Mouse (Mus musculus) embryonic facial prominence, embryonic 11.5 days (tissue): ENCODE results near the gene Mtus2. TPM values are rescaled to one million over a fixed set of nuclear protein-coding genes. Genes with fewer than 3 reads are reported as not detected.
"Not testable (repeated sequence)": the region's sequence is repeated elsewhere in the genome, so short reads cannot be mapped to it uniquely, and the experiment has no call there.

Source experiments
- ATAC-seq: fragments of 200-750 bp; cut with Nextera tagmentation; replicated peaks from 2 replicates; pipeline ENCODE4 v1.8.0; 2017; ENCODE audit warnings: low read depth; ENCODE audit not compliant: insufficient number of reproducible peaks, low FRiP score, low TSS enrichment
- DNase-seq: peaks from one replicate; pipeline ENCODE4 v3.0.0-alpha.2; 2015; ENCODE audit warnings: low spot score
- H3K27ac ChIP-seq: fragments of 300-500 bp; sonication (generic); replicated peaks from 2 replicates; pipeline ENCODE4 v1.5.1; 2014; ENCODE audit warnings: mild to moderate bottlenecking, low read depth, low read length, control low read depth
- H3K27me3 ChIP-seq: fragments of 300-500 bp; sonication (generic); 2 replicates; pipeline ENCODE4 v1.6.1; 2014; ENCODE audit warnings: mild to moderate bottlenecking, low read length, moderate library complexity, mixed read lengths; ENCODE audit not compliant: control insufficient read depth, insufficient read depth
- H3K36me3 ChIP-seq: fragments of 300-500 bp; sonication (generic); replicated peaks from 2 replicates; pipeline ENCODE4 v1.6.1; 2014; ENCODE audit warnings: low read depth, mild to moderate bottlenecking, low read length, moderate library complexity, mixed read lengths; ENCODE audit not compliant: control insufficient read depth, insufficient read depth
- H3K4me1 ChIP-seq: fragments of 300-500 bp; sonication (generic); 2 replicates; pipeline ENCODE4 v1.6.1; 2014; ENCODE audit warnings: low read length, mixed read lengths; ENCODE audit not compliant: control insufficient read depth, insufficient read depth
- H3K4me2 ChIP-seq: fragments of 300-500 bp; sonication (generic); 2 replicates; pipeline ENCODE4 v1.6.1; 2014; ENCODE audit warnings: low read depth, mild to moderate bottlenecking, control low read depth, low read length, moderate library complexity
- H3K4me3 ChIP-seq: fragments of 300-500 bp; sonication (generic); 2 replicates; pipeline ENCODE4 v1.5.1; 2014; ENCODE audit warnings: low read depth, low read length, control low read depth
- H3K9ac ChIP-seq: fragments of 300-500 bp; sonication (generic); replicated peaks from 2 replicates; pipeline ENCODE4 v1.6.1; 2014; ENCODE audit warnings: mild to moderate bottlenecking, control low read depth, low read length
- H3K9me3 ChIP-seq: fragments of 300-500 bp; sonication (generic); replicated peaks from 2 replicates; pipeline ENCODE4 v1.6.1; 2016; ENCODE audit warnings: mild to moderate bottlenecking, low read length, inconsistent platforms, mixed read lengths; ENCODE audit not compliant: control insufficient read depth
- WGBS: fragments of 180-500 bp; shearing (Covaris S2); extraction: QIAGEN DNeasy Blood & Tissue Kit; methylation state at CpG from one replicate; pipeline ENCODE4 v1.1.7; 2014; 5-methylcytosine and 5-hydroxymethylcytosine counted together
- polyA plus RNA-seq: library from polyadenylated mRNA; unstranded; fragments of >200 nt; fragmentation: Nextera tagmentation; extraction: Ambion mirVana; gene quantifications from 2 replicates; pipeline ENCODE4 v1.2.1, GENCODE M21; 2014

Gene Mtus2
- polyA plus RNA-seq, 1 experiment from 2014 or later = 10.6 TPM

GRCm38 (mm10) chr5:148304112-148304511 is 347.0 kb downstream of the Mtus2 start:
- 89% methylated on average over 2 of the region's 2 CpGs for WGBS
- Histone ChIP-seq H3K27me3 (no peaks in the 10 kb centered on the region), H3K9ac (no peak overlapping the region), H3K4me1 (no peaks in the 10 kb centered on the region), H3K9me3 (no peaks in the 10 kb centered on the region), H3K27ac (no peak overlapping the region), H3K4me3 (no peak overlapping the region), H3K36me3 (no peaks in the 10 kb centered on the region), H3K4me2 (no peak overlapping the region)
- DNase-seq = no peak
- no peak for ATAC-seq

- no peak for ATAC-seq
- Histone ChIP-seq H3K9me3 (no peaks in the 10 kb centered on the region), H3K4me1 (no peaks in the 10 kb centered on the region), H3K27me3 (no peaks in the 10 kb centered on the region), H3K9ac (no peak overlapping the region), H3K4me2 (no peak overlapping the region), H3K27ac (no peak overlapping the region), H3K4me3 (no peak overlapping the region), H3K36me3 (no peaks in the 10 kb centered on the region)
- 72% methylated on average over 10 of the region's 10 CpGs for WGBS
- no peak for DNase-seq
Measured at GRCm38 (mm10) chr5:148310790-148311189, 353.7 kb downstream of the Mtus2 start.

- Histone ChIP-seq H3K27me3 (no peaks in the 10 kb centered on the region), H3K4me3 (no peak overlapping the region), H3K36me3 (no peaks in the 10 kb centered on the region), H3K27ac (no peak overlapping the region), H3K9ac (no peak overlapping the region), H3K9me3 (no peaks in the 10 kb centered on the region), H3K4me1 (no peaks in the 10 kb centered on the region), H3K4me2 (no peak overlapping the region)
- ATAC-seq (no peak), DNase-seq (no peak)
- 46% methylated on average over 2 of the region's 2 CpGs for WGBS
Measured at GRCm38 (mm10) chr5:148312443-148312842, 355.3 kb downstream of the Mtus2 start.

GRCm38 (mm10) chr5:148314931-148315330 is 357.8 kb downstream of the Mtus2 start:
- Histone ChIP-seq H3K9me3 (no peaks in the 10 kb centered on the region), H3K27me3 (no peaks in the 10 kb centered on the region), H3K27ac (no peak overlapping the region), H3K36me3 (no peaks in the 10 kb centered on the region), H3K9ac (no peak overlapping the region), H3K4me1 (no peaks in the 10 kb centered on the region), H3K4me3 (no peak overlapping the region), H3K4me2 (no peak overlapping the region)
- ATAC-seq (no peak), DNase-seq (no peak)
- 89% methylated on average over 5 of the region's 5 CpGs for WGBS

- H3K27ac ChIP-seq = no peak overlapping the region
- H3K9me3 ChIP-seq = no peaks in the 10 kb centered on the region
- H3K36me3 ChIP-seq = no peaks in the 10 kb centered on the region
- ATAC-seq (no peak), DNase-seq (peak; percentile 74)
- no peak overlapping the region for H3K4me3 ChIP-seq
- no peaks in the 10 kb centered on the region for H3K27me3 ChIP-seq
- H3K4me2 ChIP-seq = no peak overlapping the region
- 53% methylated on average over 4 of the region's 4 CpGs for WGBS
- H3K4me1 ChIP-seq = no peaks in the 10 kb centered on the region
- H3K9ac ChIP-seq = no peak overlapping the region
Measured at GRCm38 (mm10) chr5:148325317-148325885, 368.3 kb downstream of the Mtus2 start.

GRCm38 (mm10) chr5:148326295-148326694 is 369.2 kb downstream of the Mtus2 start:
- not testable (repeated sequence) for H3K36me3 ChIP-seq, H3K9ac ChIP-seq

GRCm38 (mm10) chr5:148328982-148329381 is 371.9 kb downstream of the Mtus2 start:
- Histone ChIP-seq H3K36me3 (no peaks in the 10 kb centered on the region), H3K4me3 (no peak overlapping the region), H3K27ac (no peak overlapping the region), H3K4me2 (no peak overlapping the region), H3K27me3 (no peaks in the 10 kb centered on the region), H3K4me1 (no peaks in the 10 kb centered on the region), H3K9ac (no peak overlapping the region), H3K9me3 (no peaks in the 10 kb centered on the region)
- DNase-seq (no peak), ATAC-seq (no peak)
- 93% methylated on average over 3 of the region's 3 CpGs for WGBS

More at GRCm38 (mm10) chr5:148326295-148326694, 369.2 kb downstream of the Mtus2 start:
- H3K4me3 ChIP-seq, H3K4me1 ChIP-seq, H3K27ac ChIP-seq, H3K9me3 ChIP-seq, ATAC-seq, H3K4me2 ChIP-seq, H3K27me3 ChIP-seq, DNase-seq: not testable (repeated sequence)
- 86% methylated on average over 9 of the region's 9 CpGs for WGBS

- no peak overlapping the region for H3K4me2 ChIP-seq
- 85% methylated on average over 11 of the region's 11 CpGs for WGBS
Measured at GRCm38 (mm10) chr5:148331229-148331776, 374.2 kb downstream of the Mtus2 start.

More at GRCm38 (mm10) chr5:148331229-148331776, 374.2 kb downstream of the Mtus2 start:
- Histone ChIP-seq H3K9ac (no peak overlapping the region), H3K9me3 (no peaks in the 10 kb centered on the region), H3K36me3 (no peaks in the 10 kb centered on the region), H3K27ac (no peak overlapping the region), H3K4me3 (no peak overlapping the region), H3K27me3 (no peaks in the 10 kb centered on the region), H3K4me1 (no peaks in the 10 kb centered on the region)
- ATAC-seq (no peak), DNase-seq (no peak)
